Mouse (Mus musculus): Measurements from ENCODE around the gene 1810010H24Rik. TPM values are rescaled to one million over a fixed set of nuclear protein-coding genes. Genes with fewer than 3 reads are reported as not detected.
A peak's percentile ranks its signal among the peaks of the same experiment; 100 is the strongest.
"Not testable (repeated sequence)": the region's sequence is repeated elsewhere in the genome, so short reads cannot be mapped to it uniquely, and the experiment has no call there.

Gene 1810010H24Rik
- total and polyA plus RNA-seq, 3 experiments, result 0.42 to 2.5 TPM; not detected in 1

DNA sequence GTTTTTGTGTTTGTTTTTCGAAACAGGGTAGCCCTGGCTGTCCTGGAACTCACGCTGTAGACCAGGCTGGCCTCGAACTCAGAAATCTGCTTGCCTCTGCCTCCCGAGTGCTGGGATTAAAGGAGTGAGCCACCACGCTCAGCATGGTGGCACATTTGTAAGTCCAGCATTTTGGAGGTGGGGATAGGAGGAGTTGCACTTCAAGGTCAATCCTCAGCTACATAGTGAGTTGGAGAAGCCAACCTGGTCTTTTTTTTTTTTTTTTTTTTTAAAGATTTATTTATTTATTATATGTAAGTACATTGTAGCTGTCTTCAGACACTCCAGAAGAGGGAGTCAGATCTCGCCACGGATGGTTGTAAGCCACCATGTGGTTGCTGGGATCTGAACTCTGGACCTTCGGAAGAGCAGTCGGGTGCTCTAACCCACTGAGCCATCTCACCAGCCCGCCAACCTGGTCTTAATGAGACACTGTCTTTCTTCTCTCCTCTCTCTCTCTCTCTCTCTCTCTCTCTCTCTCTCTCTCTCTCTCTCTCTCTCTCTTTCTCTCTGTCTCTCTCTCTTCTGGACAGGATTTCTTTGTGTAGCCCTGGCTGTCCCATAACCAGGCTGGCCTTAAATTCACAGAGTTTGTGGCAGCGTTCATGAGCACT lies 9.8 kb upstream of the 1810010H24Rik start:
- H3K9ac ChIP-seq (ENCODE audit: control insufficient read depth, low read depth, low read length, poor library complexity, severe bottlenecking); H3K27ac ChIP-seq (ENCODE audit: control insufficient read depth, low read depth, low read length); H3K4me3 ChIP-seq (ENCODE audit: control insufficient read depth in 1 of 2, insufficient read depth in 1 of 2, low read depth in 2 of 2, low read length in 2 of 2); H3K79me2 ChIP-seq (ENCODE audit: control insufficient read depth, insufficient read depth, low read length, poor library complexity); H3K27me3 ChIP-seq (ENCODE audit: control insufficient read depth in 1 of 2, insufficient read depth in 2 of 2, low read length in 2 of 2); H3K9me3 ChIP-seq (replicated peaks; ENCODE audit: insufficient read depth, low read length): not testable (repeated sequence)
- TF ChIP-seq TBP (IDR thresholded peaks at IDR 0.05; ENCODE audit: low read depth, low read length) (peak; percentile 95), ZNF384 (IDR thresholded peaks at IDR 0.05; ENCODE audit: low read depth, low read length) (peak; percentile 57), JUND (IDR thresholded peaks at IDR 0.05; ENCODE audit: low read depth, low read length) (peak; percentile 47; the same call in 1 of the 2 replicates)
- peaks cover 0 to 16% of the 10 kb centered on the region in 2 experiments; a peak in 2 of 4 replicates for H3K36me3 ChIP-seq (ENCODE audit: control insufficient read depth in 1 of 2, insufficient read depth in 2 of 2, low read length in 2 of 2)
- peak; percentile 70 for DNase-seq (ENCODE audit: low read depth, low spot score)
- peaks cover 0 to 11% of the 10 kb centered on the region in 2 experiments; a peak in 3 of 4 replicates for H3K4me1 ChIP-seq (ENCODE audit: control insufficient read depth in 1 of 2, insufficient read depth in 2 of 2, low read length in 2 of 2)

DNA sequence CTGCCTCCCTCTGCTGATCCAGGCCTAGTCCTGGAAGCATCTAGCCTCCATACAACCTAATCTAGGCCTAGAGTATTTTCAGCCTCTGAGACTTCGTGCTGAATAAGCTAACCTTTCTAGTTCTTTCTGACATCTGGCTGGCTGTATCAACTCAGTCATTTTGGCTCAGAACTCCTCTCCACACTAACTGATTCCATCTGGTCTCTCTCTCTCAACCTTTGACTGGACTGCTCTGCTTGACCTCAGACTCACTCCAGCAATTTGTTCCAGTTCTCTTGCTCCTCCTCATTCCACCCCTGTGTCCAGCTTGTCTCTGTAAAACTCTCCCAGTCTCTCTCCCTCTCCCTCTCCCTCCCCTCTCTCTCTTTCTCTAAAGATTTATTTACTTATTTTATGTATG lies 8.6 kb upstream of the 1810010H24Rik start:
- Histone ChIP-seq H3K27me3 (ENCODE audit: control insufficient read depth in 1 of 2, insufficient read depth in 2 of 2, low read length in 2 of 2) (no peaks in the 10 kb centered on the region), H3K36me3 (ENCODE audit: control insufficient read depth in 1 of 2, insufficient read depth in 2 of 2, low read length in 2 of 2) (peaks cover 0 to 7% of the 10 kb centered on the region in 2 experiments; a peak in 2 of 4 replicates), H3K27ac (ENCODE audit: control insufficient read depth, low read depth, low read length) (no peak overlapping the region), H3K79me2 (ENCODE audit: control insufficient read depth, insufficient read depth, low read length, poor library complexity) (peaks cover 3% of the 10 kb centered on the region; the same call in 1 of the 2 replicates), H3K9me3 (replicated peaks; ENCODE audit: insufficient read depth, low read length) (no peaks in the 10 kb centered on the region), H3K4me1 (ENCODE audit: control insufficient read depth in 1 of 2, insufficient read depth in 2 of 2, low read length in 2 of 2) (no peaks in the 10 kb centered on the region; a peak in 1 of 4 replicates), H3K4me3 (ENCODE audit: control insufficient read depth in 1 of 2, insufficient read depth in 1 of 2, low read depth in 2 of 2, low read length in 2 of 2) (no peak overlapping the region), H3K9ac (ENCODE audit: control insufficient read depth, low read depth, low read length, poor library complexity, severe bottlenecking) (no peak overlapping the region)
- no peak for TF ChIP-seq KAT2A (conservative IDR thresholded peaks at IDR 0.05; ENCODE audit: low read depth, low read length)
- DNase-seq (ENCODE audit: low read depth, low spot score), result no peak

DNA sequence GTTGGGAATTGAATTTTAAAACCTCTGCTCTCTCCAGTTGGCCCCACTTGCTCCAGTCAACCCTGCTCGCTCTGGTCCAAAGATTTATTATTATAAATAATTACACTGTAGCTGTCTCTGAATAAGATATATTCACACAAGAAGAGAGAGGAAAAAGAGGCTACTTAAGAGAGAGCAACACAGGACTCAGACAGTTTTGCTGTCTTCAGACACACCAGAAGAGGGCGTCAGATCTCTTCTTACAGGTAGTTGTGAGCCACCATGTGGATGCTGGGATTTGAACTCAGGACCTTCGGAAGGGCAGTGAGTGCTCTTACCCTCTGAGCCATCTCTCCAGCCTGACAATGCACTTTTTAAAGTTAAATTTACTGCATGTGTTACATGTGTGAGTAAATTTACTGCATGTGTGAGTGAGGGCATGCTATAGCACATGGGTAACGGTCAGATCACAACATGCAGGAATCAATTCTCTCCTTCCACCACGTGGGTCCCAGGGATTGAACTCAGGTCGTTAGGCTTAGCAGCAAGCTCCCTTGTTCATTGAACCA lies 8.1 kb upstream of the 1810010H24Rik start:
- no peak overlapping the region for H3K4me3 ChIP-seq (ENCODE audit: control insufficient read depth in 1 of 2, insufficient read depth in 1 of 2, low read depth in 2 of 2, low read length in 2 of 2)
- H3K9me3 ChIP-seq (replicated peaks; ENCODE audit: insufficient read depth, low read length), result no peaks in the 10 kb centered on the region
- no peak for DNase-seq (ENCODE audit: low read depth, low spot score)
- peaks cover 0 to 7% of the 10 kb centered on the region in 2 experiments; a peak in 2 of 4 replicates for H3K36me3 ChIP-seq (ENCODE audit: control insufficient read depth in 1 of 2, insufficient read depth in 2 of 2, low read length in 2 of 2)
- H3K9ac ChIP-seq (ENCODE audit: control insufficient read depth, low read depth, low read length, poor library complexity, severe bottlenecking), result no peak overlapping the region
- no peak overlapping the region for H3K27ac ChIP-seq (ENCODE audit: control insufficient read depth, low read depth, low read length)
- no peaks in the 10 kb centered on the region; a peak in 1 of 4 replicates for H3K4me1 ChIP-seq (ENCODE audit: control insufficient read depth in 1 of 2, insufficient read depth in 2 of 2, low read length in 2 of 2)
- peaks cover under 1% of the 10 kb centered on the region; the same call in 1 of the 2 replicates for H3K79me2 ChIP-seq (ENCODE audit: control insufficient read depth, insufficient read depth, low read length, poor library complexity)
- no peaks in the 10 kb centered on the region for H3K27me3 ChIP-seq (ENCODE audit: control insufficient read depth in 1 of 2, insufficient read depth in 2 of 2, low read length in 2 of 2)
- peak; percentile 44; the same call in 1 of the 2 replicates for TF ChIP-seq MAX (IDR thresholded peaks at IDR 0.05; ENCODE audit: low read length)
- TF ChIP-seq TBP (IDR thresholded peaks at IDR 0.05; ENCODE audit: low read depth, low read length), result peak; percentile 77
- peak; percentile 7 for TF ChIP-seq RAD21 (IDR thresholded peaks at IDR 0.05; ENCODE audit: low read depth, low read length)
- TF ChIP-seq CTCF (IDR thresholded peaks at IDR 0.05 in 2 of 3, conservative IDR thresholded peaks at IDR 0.05 in 1 of 3; ENCODE audit: control insufficient read depth in 1 of 3, insufficient read depth in 1 of 3, low read depth in 2 of 3, low read length in 3 of 3, poor library complexity in 1 of 3, severe bottlenecking in 1 of 3), result peak in 2 of 3 experiments; percentile 10 to 44; a peak in 3 of 6 replicates
- no peak for TF ChIP-seq MAZ (IDR thresholded peaks at IDR 0.05; ENCODE audit: low read depth, low read length)

All from MEL (cell line).